Mouse (Mus musculus) midbrain, postnatal 0 days (tissue): ENCODE results near the gene Myl12a. TPM values are rescaled to one million over a fixed set of nuclear protein-coding genes. Genes with fewer than 3 reads are reported as not detected.

Source experiments
- ATAC-seq: fragments of 200-750 bp; cut with Nextera tagmentation; 2 replicates; pipeline ENCODE4 v1.8.0; 2017; ENCODE audit warnings: moderate number of reproducible peaks, mild to moderate bottlenecking, moderate TSS enrichment, moderate library complexity; ENCODE audit not compliant: low FRiP score
- DNase-seq: peaks from one replicate; pipeline ENCODE4 v3.0.0-alpha.2; 2015; ENCODE audit warnings: low spot score
- H3K27ac ChIP-seq: fragments of 300-500 bp; sonication (generic); 2 replicates; pipeline ENCODE4 v1.5.1; 2014; ENCODE audit warnings: low read depth, mild to moderate bottlenecking, low read length, mixed read lengths
- H3K27me3 ChIP-seq: fragments of 300-500 bp; sonication (generic); 2 replicates; pipeline ENCODE4 v1.6.1; 2014; ENCODE audit warnings: low read length, control low read depth, mixed read lengths; ENCODE audit not compliant: insufficient read depth
- H3K36me3 ChIP-seq: fragments of 300-500 bp; sonication (generic); 2 replicates; pipeline ENCODE4 v1.6.1; 2014; ENCODE audit warnings: low read length, control low read depth, mixed read lengths; ENCODE audit not compliant: insufficient read depth
- H3K4me1 ChIP-seq: fragments of 300-500 bp; sonication (generic); 2 replicates; pipeline ENCODE4 v1.6.1; 2014; ENCODE audit warnings: mild to moderate bottlenecking, control low read depth, antibody characterized with exemption, low read length, mixed read lengths; ENCODE audit not compliant: insufficient read depth
- H3K4me2 ChIP-seq: fragments of 300-500 bp; sonication (generic); 2 replicates; pipeline ENCODE4 v1.6.1; 2014; ENCODE audit warnings: low read depth, mild to moderate bottlenecking, low read length, mixed read lengths; ENCODE audit not compliant: poor library complexity, severe bottlenecking
- H3K4me3 ChIP-seq: fragments of 300-500 bp; sonication (generic); 2 replicates; pipeline ENCODE4 v1.5.1; 2014; ENCODE audit warnings: low read depth, mild to moderate bottlenecking, low read length, moderate library complexity
- H3K9ac ChIP-seq: fragments of 300-500 bp; sonication (generic); replicated peaks from 2 replicates; pipeline ENCODE4 v1.6.1; 2014; ENCODE audit warnings: mild to moderate bottlenecking, low read length, moderate library complexity, mixed read lengths; ENCODE audit not compliant: poor library complexity, severe bottlenecking
- H3K9me3 ChIP-seq: fragments of 300-500 bp; sonication (generic); 2 replicates; pipeline ENCODE4 v1.6.1; 2016; ENCODE audit warnings: low read length, control low read depth
- CTCF ChIP-seq: IDR thresholded peaks from 2 replicates; pipeline ENCODE4 v1.5.1; 2016; ENCODE audit warnings: antibody characterized with exemption, mild to moderate bottlenecking
- WGBS: fragments of 180-500 bp; shearing (Covaris S2); extraction: QIAGEN DNeasy Blood & Tissue Kit; methylation state at CpG from one replicate; pipeline ENCODE4 v1.1.7; 2014; 5-methylcytosine and 5-hydroxymethylcytosine counted together
- polyA plus RNA-seq: library from polyadenylated mRNA; unstranded; fragments of >200 nt; fragmentation: Nextera tagmentation; extraction: Ambion mirVana; gene quantifications from 2 replicates; pipeline ENCODE4 v1.2.1, GENCODE M21; 2015
- total RNA-seq: library from RNA; depleted of rRNA; stranded (reverse); fragments of >200 nt; gene quantifications from 2 replicates; pipeline ENCODE4 v1.2.3, GENCODE M21; 2014

Gene Myl12a
- total and polyA plus RNA-seq, 2 experiments from 2014 or later, result 40.9 to 65.3 TPM

DNA sequence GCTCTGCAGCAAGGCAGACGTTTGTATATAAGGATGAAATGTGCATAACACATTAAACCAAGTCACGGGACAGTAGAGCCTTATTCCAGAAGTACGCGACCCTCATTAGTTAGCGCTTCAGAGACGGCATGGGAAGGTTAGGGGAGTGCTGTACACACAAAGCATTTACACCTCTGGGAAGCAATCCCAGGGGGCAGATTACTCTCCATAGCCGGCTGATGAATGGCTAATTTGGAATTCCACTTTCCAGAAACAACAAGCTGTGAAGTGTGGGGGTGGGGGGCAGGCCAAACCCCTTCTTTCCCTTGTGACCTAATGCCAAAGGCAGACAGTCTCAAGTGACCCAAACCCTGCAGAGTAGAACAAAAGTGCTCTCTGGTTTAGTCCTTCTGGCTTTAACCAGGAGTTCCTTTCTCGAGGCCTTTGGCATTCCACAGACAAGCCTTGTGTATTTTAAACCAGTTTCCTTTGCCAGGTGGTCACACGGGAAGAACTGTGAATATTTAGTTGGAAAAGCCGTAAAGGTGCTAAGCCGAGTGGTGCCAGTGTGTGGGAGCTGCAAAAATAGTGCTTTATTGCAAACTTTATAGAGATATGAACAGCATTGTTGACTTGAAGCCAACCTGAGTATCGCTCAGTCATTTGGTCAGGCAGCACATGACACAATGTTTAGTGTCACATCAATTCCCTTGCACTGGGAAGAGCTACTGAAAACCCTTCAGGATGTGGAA, 37.3 kb upstream of the Myl12a start:
- Histone ChIP-seq H3K4me3 (no peak overlapping the region), H3K27ac (no peak overlapping the region), H3K4me2 (no peak overlapping the region), H3K36me3 (no peaks in the 10 kb centered on the region), H3K9me3 (no peaks in the 10 kb centered on the region), H3K9ac (no peak overlapping the region), H3K27me3 (no peaks in the 10 kb centered on the region), H3K4me1 (no peaks in the 10 kb centered on the region)
- no peak for DNase-seq
- 27% methylated on average over 12 of the region's 12 CpGs for WGBS
- no peak for TF ChIP-seq CTCF
- ATAC-seq, result no peak

DNA sequence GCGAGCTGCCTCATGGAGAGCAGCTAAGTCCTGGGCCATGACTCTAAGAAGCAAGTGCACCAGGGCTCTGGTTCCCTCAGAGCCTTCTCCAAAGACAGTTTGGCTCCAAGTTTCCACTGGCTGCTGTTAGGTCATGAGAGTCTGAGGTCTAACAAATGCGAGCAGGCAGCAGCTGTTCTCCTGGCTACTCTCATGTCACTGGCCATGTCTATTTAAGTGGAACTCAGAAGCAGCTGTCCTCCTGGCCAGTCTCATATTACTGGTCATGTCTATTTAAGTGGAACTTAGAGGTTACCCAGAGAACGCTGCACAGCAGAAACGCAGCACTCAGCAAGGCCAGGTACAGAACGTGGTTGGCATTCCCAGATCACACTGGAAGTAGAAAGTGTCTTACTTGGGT, 36.1 kb upstream of the Myl12a start:
- no peak overlapping the region for H3K4me2 ChIP-seq
- ATAC-seq (no peak), DNase-seq (no peak)
- H3K36me3 ChIP-seq, result no peaks in the 10 kb centered on the region
- no peak overlapping the region for H3K9ac ChIP-seq
- no peaks in the 10 kb centered on the region for H3K4me1 ChIP-seq
- no peak overlapping the region for H3K4me3 ChIP-seq
- no peaks in the 10 kb centered on the region for H3K27me3 ChIP-seq
- H3K9me3 ChIP-seq, result no peaks in the 10 kb centered on the region
- 90% methylated on average over 5 of the region's 5 CpGs for WGBS
- H3K27ac ChIP-seq, result no peak overlapping the region
- no peak for TF ChIP-seq CTCF

DNA sequence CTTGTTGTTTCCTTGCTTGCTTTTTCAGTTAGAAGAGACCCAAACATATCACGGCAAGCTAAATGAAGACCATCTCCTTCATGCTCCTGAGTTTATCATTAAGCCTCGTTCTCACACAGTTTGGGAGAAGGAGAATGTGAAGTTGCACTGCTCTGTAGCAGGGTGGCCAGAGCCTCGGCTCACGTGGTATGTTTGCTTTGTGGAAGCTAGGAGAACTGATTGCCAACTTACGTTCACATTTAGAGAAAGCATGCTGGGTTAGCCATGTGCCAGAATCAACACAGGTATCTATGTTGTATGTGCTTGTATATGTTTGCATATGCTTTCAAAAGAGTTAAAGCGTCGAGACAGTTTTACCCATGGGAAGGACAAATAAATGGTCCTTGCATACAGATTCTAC, 34.5 kb upstream of the Myl12a start:
- H3K9ac ChIP-seq, result no peak overlapping the region
- H3K9me3 ChIP-seq, result no peaks in the 10 kb centered on the region
- no peak for DNase-seq
- 86% methylated on average over 7 of the region's 7 CpGs for WGBS
- H3K4me1 ChIP-seq, result no peaks in the 10 kb centered on the region
- no peak overlapping the region for H3K4me2 ChIP-seq
- ATAC-seq, result no peak
- H3K36me3 ChIP-seq, result no peaks in the 10 kb centered on the region
- H3K4me3 ChIP-seq, result no peak overlapping the region
- no peaks in the 10 kb centered on the region for H3K27me3 ChIP-seq
- no peak for TF ChIP-seq CTCF
- H3K27ac ChIP-seq, result no peak overlapping the region

DNA sequence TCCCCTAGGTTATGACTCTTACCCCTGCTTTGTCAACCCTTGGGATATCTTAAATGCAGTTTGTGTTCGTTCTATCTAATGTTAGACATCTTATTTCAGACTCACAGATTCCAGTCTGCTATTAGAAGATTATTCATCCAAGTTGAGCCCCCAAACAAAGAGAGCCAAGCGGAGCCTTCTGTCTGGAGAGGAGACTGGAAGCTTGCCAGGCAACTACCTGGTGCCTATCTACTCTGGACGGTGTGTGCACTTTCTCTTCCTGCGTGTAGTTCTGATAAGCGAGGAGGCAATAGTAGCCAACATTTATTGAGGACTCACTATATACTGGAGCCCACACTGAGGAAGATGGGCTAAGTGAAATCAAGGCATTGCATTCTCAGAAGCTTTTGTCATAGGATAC, 31.8 kb upstream of the Myl12a start:
- ATAC-seq (no peak), DNase-seq (no peak)
- Histone ChIP-seq H3K9ac (no peak overlapping the region), H3K27ac (no peak overlapping the region), H3K4me3 (no peak overlapping the region), H3K4me2 (no peak overlapping the region), H3K9me3 (no peaks in the 10 kb centered on the region), H3K27me3 (no peaks in the 10 kb centered on the region), H3K4me1 (no peaks in the 10 kb centered on the region), H3K36me3 (no peaks in the 10 kb centered on the region)
- TF ChIP-seq CTCF, result no peak
- WGBS, result 83% methylated on average over 5 of the region's 5 CpGs

DNA sequence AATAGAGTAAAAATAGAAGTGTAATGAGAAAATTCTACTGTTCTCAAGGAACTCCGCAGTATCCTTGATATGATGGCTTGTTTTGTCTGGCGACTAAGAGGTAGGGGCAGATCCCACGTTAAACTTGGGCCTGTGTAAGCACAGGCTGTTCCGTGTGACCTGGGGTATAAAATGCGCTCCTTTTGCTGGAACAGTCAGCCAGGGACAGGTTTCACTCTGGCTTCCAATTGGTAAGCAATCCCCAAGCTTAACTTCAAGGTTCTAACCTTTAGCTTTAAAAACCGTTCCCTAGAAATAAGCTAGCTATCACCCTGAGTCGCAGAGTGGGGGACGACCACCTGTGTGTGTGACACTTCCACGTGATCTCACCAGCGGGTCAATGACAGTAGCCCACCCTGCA, 30.0 kb upstream of the Myl12a start:
- no peaks in the 10 kb centered on the region for H3K36me3 ChIP-seq
- H3K27ac ChIP-seq, result no peak overlapping the region
- DNase-seq (no peak), ATAC-seq (no peak)
- no peaks in the 10 kb centered on the region for H3K9me3 ChIP-seq
- no peak overlapping the region for H3K9ac ChIP-seq
- WGBS, result 85% methylated on average over 10 of the region's 10 CpGs
- H3K4me2 ChIP-seq, result no peak overlapping the region
- H3K4me3 ChIP-seq, result no peak overlapping the region
- no peaks in the 10 kb centered on the region for H3K27me3 ChIP-seq
- TF ChIP-seq CTCF, result no peak
- H3K4me1 ChIP-seq, result no peaks in the 10 kb centered on the region

DNA sequence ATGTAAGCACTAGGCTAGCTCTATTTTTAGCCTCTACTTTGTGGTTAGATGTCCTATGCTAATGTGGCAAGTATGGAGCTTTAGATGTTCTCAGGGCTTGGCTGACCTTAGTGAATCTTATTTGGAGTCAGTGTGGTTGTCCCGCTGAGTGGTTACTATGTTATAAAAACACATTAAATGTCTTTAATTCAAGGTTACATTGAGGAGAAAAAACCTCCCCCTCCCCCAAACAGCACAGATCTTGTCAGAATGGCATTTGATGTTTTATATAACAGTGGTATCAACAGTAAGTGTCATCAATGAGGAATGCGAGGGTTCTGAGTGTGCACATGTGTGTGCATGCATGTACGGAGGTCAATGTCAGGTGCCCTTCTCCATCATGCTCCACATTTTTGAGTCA, 24.5 kb upstream of the Myl12a start:
- DNase-seq (no peak), ATAC-seq (no peak)
- no peak overlapping the region for H3K4me2 ChIP-seq
- no peak overlapping the region for H3K27ac ChIP-seq
- no peak overlapping the region for H3K9ac ChIP-seq
- no peaks in the 10 kb centered on the region for H3K27me3 ChIP-seq
- 91% methylated on average over 3 of the region's 3 CpGs for WGBS
- H3K36me3 ChIP-seq, result no peaks in the 10 kb centered on the region
- no peak for TF ChIP-seq CTCF
- no peaks in the 10 kb centered on the region for H3K4me1 ChIP-seq
- no peak overlapping the region for H3K4me3 ChIP-seq
- H3K9me3 ChIP-seq, result no peaks in the 10 kb centered on the region
